Mouse (Mus musculus): ENCODE data around the gene Idh1. TPM values are rescaled to one million over a fixed set of nuclear protein-coding genes. Genes with fewer than 3 reads are reported as not detected.
"Not testable (repeated sequence)": the region's sequence is repeated elsewhere in the genome, so short reads cannot be mapped to it uniquely, and the experiment has no call there.

The Idh1 gene
- 63.7 and 86.8 TPM in 2 replicates for polyA plus RNA-seq (2012; rRNA removed)

- DNase-seq (ENCODE audit: low read depth): no peak
These were observed at the start of gene Idh1, which contains the start of gene Pikfyve for GRCm38 (mm10) chr1:65186287-65187073. Idh1 (minus strand) TSS chr1:65186500. Pikfyve (plus strand) TSS chr1:65186683.

- no peak for DNase-seq (ENCODE audit: low read depth)
These were observed 44.3 kb upstream of the Idh1 start for GRCm38 (mm10) chr1:65230566-65230965.

- DNase-seq (ENCODE audit: low read depth): not testable (repeated sequence)
These were observed 43.5 kb upstream of the Idh1 start for GRCm38 (mm10) chr1:65229768-65230167.

GRCm38 (mm10) chr1:65227681-65228080, 41.4 kb upstream of the Idh1 start:
- DNase-seq (ENCODE audit: low read depth): no peak

GRCm38 (mm10) chr1:65223654-65224053, 37.4 kb upstream of the Idh1 start:
- no peak for DNase-seq (ENCODE audit: low read depth)

- DNase-seq (ENCODE audit: low read depth): no peak
These were observed 31.7 kb upstream of the Idh1 start for GRCm38 (mm10) chr1:65217972-65218371.

- no peak for DNase-seq (ENCODE audit: low read depth)
These were observed 31.3 kb upstream of the Idh1 start for GRCm38 (mm10) chr1:65217567-65217966.

GRCm38 (mm10) chr1:65213214-65213613, 26.9 kb upstream of the Idh1 start:
- no peak for DNase-seq (ENCODE audit: low read depth)

- DNase-seq (ENCODE audit: low read depth): no peak
These were observed 18.0 kb upstream of the Idh1 start for GRCm38 (mm10) chr1:65204299-65204698.

- DNase-seq (ENCODE audit: low read depth): no peak
These were observed 12.6 kb upstream of the Idh1 start for GRCm38 (mm10) chr1:65198861-65199260.

GRCm38 (mm10) chr1:65198425-65198824, 12.1 kb upstream of the Idh1 start:
- DNase-seq (ENCODE audit: low read depth): no peak

GRCm38 (mm10) chr1:65193226-65193625, 6.9 kb upstream of the Idh1 start:
- no peak for DNase-seq (ENCODE audit: low read depth)

GRCm38 (mm10) chr1:65190172-65190571, 3.9 kb upstream of the Idh1 start:
- DNase-seq (ENCODE audit: low read depth): no peak

GRCm38 (mm10) chr1:65187074-65187430, 752 bp upstream of the Idh1 start:
- no peak for DNase-seq (ENCODE audit: low read depth)

- no peak for DNase-seq (ENCODE audit: low read depth)
These were observed 635 bp downstream of the Idh1 start for GRCm38 (mm10) chr1:65185524-65186205.

GRCm38 (mm10) chr1:65185011-65185410, 1.3 kb downstream of the Idh1 start:
- no peak for DNase-seq (ENCODE audit: low read depth)

GRCm38 (mm10) chr1:65183994-65184393, 2.3 kb downstream of the Idh1 start:
- no peak for DNase-seq (ENCODE audit: low read depth)

GRCm38 (mm10) chr1:65181459-65181858, 4.8 kb downstream of the Idh1 start:
- no peak for DNase-seq (ENCODE audit: low read depth)

GRCm38 (mm10) chr1:65179634-65180249, 6.6 kb downstream of the Idh1 start:
- DNase-seq (ENCODE audit: low read depth): no peak

- DNase-seq (ENCODE audit: low read depth): no peak
These were observed 7.3 kb downstream of the Idh1 start for GRCm38 (mm10) chr1:65178902-65179432.

- no peak for DNase-seq (ENCODE audit: low read depth)
These were observed 8.0 kb downstream of the Idh1 start for GRCm38 (mm10) chr1:65178126-65178901.

GRCm38 (mm10) chr1:65177452-65177851, 8.8 kb downstream of the Idh1 start:
- peak; percentile 96 for DNase-seq (ENCODE audit: low read depth)

All from gonadal fat pad, adult 2 months (tissue).